Mouse (Mus musculus) megakaryocyte, embryonic 14.5 days (primary cell): ENCODE measurements around the gene Snrpf.

Source experiments
- FLI1 ChIP-seq: IDR thresholded peaks from 2 replicates; pipeline ENCODE4 v1.6.1; 2012; ENCODE audit warnings: low read length, inconsistent platforms, mixed read lengths
- GATA1 ChIP-seq: IDR thresholded peaks from 3 replicates; pipeline ENCODE4 v1.6.1; 2012; ENCODE audit warnings: mixed read lengths, low read length, inconsistent platforms, borderline replicate concordance

- no peak for TF ChIP-seq GATA1
- TF ChIP-seq FLI1 = no peak
These were observed 24.9 kb downstream of the Snrpf start for GRCm38 (mm10) chr10:93564518-93565090.
